Mouse (Mus musculus): ENCODE results near the gene Rbm19. TPM values are rescaled to one million over a fixed set of nuclear protein-coding genes. Genes with fewer than 3 reads are reported as not detected.

The Rbm19 gene
- polyA plus RNA-seq, 1 experiment from 2014 or later: 18.1 TPM

DNA sequence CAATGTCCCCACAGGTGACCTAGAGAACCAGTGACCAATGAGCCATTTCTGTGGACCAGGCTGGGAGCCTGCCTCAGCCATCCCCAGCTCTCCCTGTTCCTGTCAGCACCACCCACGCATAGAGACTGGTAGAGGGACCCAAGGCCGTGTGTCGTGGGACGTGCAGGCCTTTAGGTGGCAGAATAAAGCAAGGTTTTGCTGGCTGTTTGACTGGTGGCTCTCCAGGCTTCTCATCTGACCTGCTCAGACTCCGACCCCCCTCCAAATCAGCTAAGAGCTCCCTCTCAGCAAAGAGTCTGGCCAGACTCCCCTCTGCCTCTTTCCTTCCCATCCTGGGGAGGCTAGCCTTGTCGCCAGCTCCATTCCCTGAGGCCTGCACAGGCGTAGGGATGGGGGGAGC is 58.1 kb downstream of the Rbm19 start:
- H3K4me1 ChIP-seq (replicated peaks): peaks cover 73% of the 10 kb centered on the region
- ATAC-seq (ENCODE audit: low FRiP score): peak; percentile 69
- H3K36me3 ChIP-seq: no peaks in the 10 kb centered on the region; the same call in 1 of the 2 replicates
- WGBS: 60% methylated on average over 7 of the region's 7 CpGs
- H3K9ac ChIP-seq: peak overlapping the region; percentile 59
- H3K9me3 ChIP-seq: no peaks in the 10 kb centered on the region
- H3K27ac ChIP-seq: peak overlapping the region; percentile 88
- no peak overlapping the region for H3K4me3 ChIP-seq
- no peaks in the 10 kb centered on the region for H3K27me3 ChIP-seq
- H3K4me2 ChIP-seq: 0 out of 2 replicates have a peak overlapping the region, but pooled peaks have one; percentile 10

DNA sequence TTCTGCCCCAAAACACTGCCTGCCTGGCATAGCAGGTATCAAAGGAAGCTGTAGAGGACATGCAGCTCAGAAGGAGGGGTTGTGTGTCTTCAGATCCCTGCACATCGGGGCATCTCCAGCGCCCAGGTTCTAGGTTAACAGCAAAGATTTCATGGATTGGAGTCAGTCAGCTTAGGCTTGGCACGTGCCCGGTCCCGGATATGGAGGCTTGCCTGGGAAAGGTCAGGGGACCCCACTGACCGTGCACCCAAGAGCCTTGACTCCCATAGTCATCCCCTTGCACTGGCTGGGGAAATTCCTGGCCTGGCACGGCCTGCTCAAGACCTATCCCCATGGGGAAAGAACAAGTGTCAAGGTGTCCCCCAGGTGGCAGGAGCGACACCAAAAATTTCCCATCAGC is 59.0 kb downstream of the Rbm19 start:
- H3K9ac ChIP-seq: peak overlapping the region; percentile 46; the same call in 1 of the 2 replicates
- WGBS: 87% methylated on average over 8 of the region's 8 CpGs

DNA sequence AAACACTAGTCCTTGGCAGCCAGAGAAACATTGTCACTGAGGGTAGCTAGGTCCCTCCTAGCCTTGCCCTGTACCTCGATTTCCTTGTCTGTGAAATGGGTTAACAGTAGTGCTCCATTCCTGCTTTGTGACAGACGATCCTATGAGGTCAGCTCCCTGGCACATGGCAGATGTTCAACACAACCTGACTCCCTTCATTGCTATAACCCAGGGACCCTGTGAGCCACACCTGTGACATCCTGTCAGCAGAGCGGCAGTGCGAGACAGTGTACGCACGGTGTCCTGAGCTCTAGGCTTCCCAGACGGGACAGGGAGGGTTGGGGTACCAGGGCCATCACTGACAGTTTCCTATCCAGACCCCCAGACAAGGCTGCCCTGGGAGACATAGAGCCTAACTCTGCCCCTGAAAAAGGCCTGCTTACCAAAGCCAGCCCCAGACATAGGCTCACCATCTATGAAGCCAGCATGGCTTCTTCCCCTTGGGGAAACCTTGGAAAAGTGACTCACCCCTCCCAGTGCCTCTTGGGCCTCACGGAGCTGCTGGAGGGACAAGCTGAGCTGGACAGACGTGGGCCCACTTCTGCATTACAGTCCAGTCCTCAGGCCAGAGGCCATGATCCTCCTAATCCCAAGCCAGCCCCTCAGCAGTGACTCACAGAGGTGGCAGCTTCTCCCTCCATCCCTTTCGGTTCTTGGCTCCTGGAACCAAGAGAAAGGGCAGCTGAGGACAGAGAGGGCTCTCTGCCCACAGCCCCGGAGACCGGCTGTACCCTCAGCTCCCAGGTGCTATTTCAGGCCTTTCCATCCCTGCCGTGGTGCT is 60.2 kb downstream of the Rbm19 start:
- no peaks in the 10 kb centered on the region for H3K27me3 ChIP-seq
- H3K27ac ChIP-seq: peak overlapping the region; percentile 88
- peaks cover 4% of the 10 kb centered on the region for H3K36me3 ChIP-seq
- no peak overlapping the region for H3K4me3 ChIP-seq
- 93% methylated on average over 13 of the region's 13 CpGs for WGBS
- ATAC-seq (ENCODE audit: low FRiP score): no peak
- H3K4me1 ChIP-seq (replicated peaks): peaks cover 74% of the 10 kb centered on the region
- no peak overlapping the region for H3K4me2 ChIP-seq
- H3K9ac ChIP-seq: no peak overlapping the region
- H3K9me3 ChIP-seq: no peaks in the 10 kb centered on the region

More for the DNA sequence above, 59.0 kb downstream of the Rbm19 start:
- Histone ChIP-seq H3K27me3 (no peaks in the 10 kb centered on the region), H3K9me3 (no peaks in the 10 kb centered on the region), H3K4me2 (no peak overlapping the region), H3K27ac (peak overlapping the region; percentile 88), H3K4me1 (replicated peaks) (peaks cover 80% of the 10 kb centered on the region), H3K4me3 (no peak overlapping the region), H3K36me3 (no peaks in the 10 kb centered on the region; the same call in 1 of the 2 replicates)
- no peak for ATAC-seq (ENCODE audit: low FRiP score)

GRCm38 (mm10) chr5:120177066-120177340 is 60.7 kb downstream of the Rbm19 start:
- Histone ChIP-seq H3K36me3 (peaks cover 4% of the 10 kb centered on the region), H3K27ac (no peak overlapping the region), H3K4me2 (no peak overlapping the region), H3K27me3 (no peaks in the 10 kb centered on the region), H3K4me1 (replicated peaks) (peaks cover 69% of the 10 kb centered on the region), H3K9ac (no peak overlapping the region), H3K4me3 (no peak overlapping the region), H3K9me3 (no peaks in the 10 kb centered on the region)
- 94% methylated on average over 4 of the region's 4 CpGs for WGBS
- ATAC-seq (ENCODE audit: low FRiP score): no peak

DNA sequence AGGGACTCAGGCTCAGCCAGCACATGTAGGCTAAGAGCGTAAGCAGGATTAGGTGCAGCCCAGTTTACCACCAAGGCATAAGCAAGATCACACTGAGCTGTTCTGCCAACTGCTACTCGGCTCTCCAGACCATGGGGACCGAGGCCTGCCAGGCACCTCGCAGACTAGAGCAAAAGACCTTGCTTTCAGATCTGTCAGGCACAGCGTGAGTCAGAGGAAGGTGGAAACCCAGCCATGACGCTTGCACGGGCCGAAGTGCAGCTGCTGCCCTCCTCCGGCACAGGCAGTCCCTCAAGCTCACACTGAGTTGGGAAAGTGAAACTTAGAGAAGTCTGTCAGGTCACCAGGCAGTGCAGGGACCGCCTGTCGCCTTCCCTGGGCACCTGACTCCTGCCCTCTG is 63.8 kb downstream of the Rbm19 start:
- 96% methylated on average over 11 of the region's 11 CpGs for WGBS
- no peak overlapping the region for H3K27ac ChIP-seq
- H3K4me1 ChIP-seq (replicated peaks): peaks cover 57% of the 10 kb centered on the region
- no peak overlapping the region for H3K9ac ChIP-seq
- no peak overlapping the region for H3K4me2 ChIP-seq
- H3K4me3 ChIP-seq: no peak overlapping the region
- H3K27me3 ChIP-seq: no peaks in the 10 kb centered on the region
- H3K36me3 ChIP-seq: peaks cover 4% of the 10 kb centered on the region
- ATAC-seq (ENCODE audit: low FRiP score): no peak
- no peaks in the 10 kb centered on the region for H3K9me3 ChIP-seq

DNA sequence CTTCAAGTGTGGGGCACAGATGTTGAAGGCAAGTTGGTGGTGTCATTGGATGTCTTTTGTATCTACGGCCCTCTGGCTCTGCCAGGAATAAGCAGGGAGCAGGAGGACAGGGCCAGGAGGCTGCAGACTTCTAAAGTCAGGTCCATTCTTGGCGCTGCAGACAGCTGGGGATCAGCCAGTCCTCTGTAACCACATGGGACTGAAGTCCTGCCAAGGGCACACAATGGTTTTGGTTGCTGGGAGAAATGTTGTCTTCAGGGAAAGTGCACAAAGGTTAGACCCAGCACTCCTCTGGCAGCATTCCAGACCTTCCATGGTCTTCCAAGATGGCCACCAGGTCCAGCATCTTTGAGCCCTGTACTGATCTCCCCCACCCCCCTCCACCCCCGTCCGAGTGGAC is 65.1 kb downstream of the Rbm19 start:
- H3K9ac ChIP-seq: no peak overlapping the region
- H3K4me2 ChIP-seq: no peak overlapping the region
- peaks cover 44% of the 10 kb centered on the region for H3K4me1 ChIP-seq (replicated peaks)
- no peaks in the 10 kb centered on the region for H3K27me3 ChIP-seq
- WGBS: 91% methylated on average over 4 of the region's 4 CpGs
- no peak overlapping the region for H3K27ac ChIP-seq
- no peak for ATAC-seq (ENCODE audit: low FRiP score)
- H3K4me3 ChIP-seq: no peak overlapping the region
- peaks cover 4% of the 10 kb centered on the region; the same call in 1 of the 2 replicates for H3K36me3 ChIP-seq
- H3K9me3 ChIP-seq: no peaks in the 10 kb centered on the region

DNA sequence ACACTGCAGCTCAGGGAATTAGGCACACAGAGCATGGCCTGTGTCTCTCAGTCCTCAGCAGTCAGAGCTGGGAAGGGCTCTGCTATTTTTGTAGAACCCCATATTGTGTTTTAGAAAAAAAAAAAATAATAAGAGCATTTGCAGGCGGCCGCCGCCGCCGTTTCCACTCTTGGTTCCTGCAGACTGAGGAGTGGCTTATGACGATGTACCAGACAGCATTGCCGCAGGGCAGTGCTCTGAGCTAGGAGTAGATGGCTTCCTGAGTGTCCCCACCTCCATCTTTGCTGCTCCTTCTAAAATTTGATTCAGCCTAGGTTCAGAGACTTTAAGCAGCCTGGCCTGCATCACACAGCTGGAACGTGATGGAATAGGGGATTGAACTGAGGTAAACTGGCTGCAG is 67.1 kb downstream of the Rbm19 start:
- no peak overlapping the region for H3K4me2 ChIP-seq
- H3K36me3 ChIP-seq: peaks cover 9% of the 10 kb centered on the region; the same call in 1 of the 2 replicates
- 75% methylated on average over 8 of the region's 8 CpGs for WGBS
- no peak overlapping the region for H3K4me3 ChIP-seq
- no peaks in the 10 kb centered on the region for H3K27me3 ChIP-seq
- H3K27ac ChIP-seq: peak overlapping the region; percentile 64
- no peaks in the 10 kb centered on the region for H3K9me3 ChIP-seq
- peaks cover 43% of the 10 kb centered on the region for H3K4me1 ChIP-seq (replicated peaks)
- 0 out of 2 replicates have a peak overlapping the region, but pooled peaks have one; percentile 43 for H3K9ac ChIP-seq
- ATAC-seq (ENCODE audit: low FRiP score): no peak

- Histone ChIP-seq H3K4me1 (replicated peaks) (peaks cover 43% of the 10 kb centered on the region), H3K27ac (peak overlapping the region; percentile 64), H3K9ac (0 out of 2 replicates have a peak overlapping the region, but pooled peaks have one; percentile 13), H3K27me3 (no peaks in the 10 kb centered on the region), H3K9me3 (no peaks in the 10 kb centered on the region), H3K4me3 (no peak overlapping the region), H3K36me3 (peaks cover 9% of the 10 kb centered on the region; the same call in 1 of the 2 replicates), H3K4me2 (no peak overlapping the region)
- WGBS: 38% methylated on average over 7 of the region's 7 CpGs
- no peak for ATAC-seq (ENCODE audit: low FRiP score)
Measured at GRCm38 (mm10) chr5:120183790-120184189, 67.5 kb downstream of the Rbm19 start.

DNA sequence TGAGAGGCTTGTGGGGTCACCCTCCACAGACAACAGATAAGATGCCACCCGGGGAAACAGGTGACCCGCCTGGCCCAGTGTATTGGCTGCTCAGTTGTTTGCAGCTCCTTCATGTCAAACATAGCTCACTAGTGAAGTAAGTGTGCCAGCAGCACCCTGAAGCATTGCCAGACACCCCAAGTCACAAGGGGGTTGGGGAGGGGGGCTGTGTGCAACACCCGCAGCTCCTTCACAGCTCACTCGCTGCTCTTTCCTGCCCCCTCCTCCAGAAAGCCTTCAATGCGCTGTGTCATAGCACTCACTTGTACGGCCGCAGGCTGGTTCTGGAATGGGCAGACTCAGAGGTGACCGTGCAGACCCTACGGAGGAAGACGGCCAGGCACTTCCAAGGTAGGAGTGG is 69.7 kb downstream of the Rbm19 start:
- ATAC-seq (ENCODE audit: low FRiP score): no peak
- Histone ChIP-seq H3K4me3 (no peak overlapping the region), H3K9me3 (no peaks in the 10 kb centered on the region), H3K9ac (no peak overlapping the region), H3K27ac (no peak overlapping the region), H3K4me1 (replicated peaks) (peaks cover 49% of the 10 kb centered on the region), H3K27me3 (no peaks in the 10 kb centered on the region), H3K4me2 (no peak overlapping the region), H3K36me3 (peaks cover 6% of the 10 kb centered on the region; the same call in 1 of the 2 replicates)
- WGBS: 94% methylated on average over 10 of the region's 10 CpGs

GRCm38 (mm10) chr5:120188541-120188940 is 72.3 kb downstream of the Rbm19 start:
- Histone ChIP-seq H3K4me2 (no peak overlapping the region), H3K9me3 (no peaks in the 10 kb centered on the region), H3K9ac (peak overlapping the region; percentile 46; the same call in 1 of the 2 replicates), H3K4me3 (no peak overlapping the region), H3K27me3 (0 out of 2 replicates have a peak, but pooled peaks cover 2% of the 10 kb centered on the region), H3K27ac (peak overlapping the region; percentile 66; the same call in 1 of the 2 replicates), H3K36me3 (0 out of 2 replicates have a peak, but pooled peaks cover 5% of the 10 kb centered on the region), H3K4me1 (replicated peaks) (peaks cover 66% of the 10 kb centered on the region)
- no peak for ATAC-seq (ENCODE audit: low FRiP score)
- 71% methylated on average over 7 of the region's 7 CpGs for WGBS

DNA sequence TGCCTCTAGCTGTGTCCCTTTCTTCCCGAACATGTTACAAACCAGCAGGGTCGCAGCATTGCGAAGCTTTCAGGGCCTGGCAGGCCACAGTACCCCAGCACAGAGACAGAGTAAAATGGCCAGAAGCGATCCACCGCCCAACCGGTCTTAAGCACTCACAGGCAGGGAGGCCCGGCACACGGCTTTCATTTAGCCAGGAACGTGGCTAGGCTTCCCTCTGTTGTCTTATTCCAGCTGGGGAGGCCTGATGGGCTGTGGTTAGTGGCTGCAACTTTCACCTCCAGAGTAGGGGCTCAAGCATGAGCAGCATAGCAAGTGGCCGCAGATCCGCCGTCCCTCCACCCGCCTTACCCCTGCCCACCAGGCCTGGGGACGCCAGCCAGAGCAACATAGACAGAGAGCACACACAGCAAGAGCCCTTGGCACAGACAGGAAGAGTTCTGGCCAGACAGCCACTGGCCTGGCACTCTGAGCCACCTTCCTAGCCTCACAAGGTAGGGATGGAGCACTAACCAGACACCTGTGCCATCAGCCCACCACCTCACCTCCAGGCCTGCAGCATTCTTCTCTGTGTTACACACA is 73.8 kb downstream of the Rbm19 start:
- Histone ChIP-seq H3K27ac (peak overlapping the region; percentile 37; the same call in 1 of the 2 replicates), H3K36me3 (0 out of 2 replicates have a peak, but pooled peaks cover 5% of the 10 kb centered on the region), H3K9me3 (no peaks in the 10 kb centered on the region), H3K4me1 (replicated peaks) (peaks cover 72% of the 10 kb centered on the region), H3K4me3 (no peak overlapping the region), H3K27me3 (0 out of 2 replicates have a peak, but pooled peaks cover 2% of the 10 kb centered on the region), H3K9ac (peak overlapping the region; percentile 36; the same call in 1 of the 2 replicates), H3K4me2 (no peak overlapping the region)
- ATAC-seq (ENCODE audit: low FRiP score): no peak
- 66% methylated on average over 14 of the region's 14 CpGs for WGBS

GRCm38 (mm10) chr5:120191620-120192019 is 75.4 kb downstream of the Rbm19 start:
- no peak overlapping the region for H3K4me3 ChIP-seq
- no peak for ATAC-seq (ENCODE audit: low FRiP score)
- peak overlapping the region; percentile 71; the same call in 1 of the 2 replicates for H3K27ac ChIP-seq
- H3K27me3 ChIP-seq: 0 out of 2 replicates have a peak, but pooled peaks cover 2% of the 10 kb centered on the region
- WGBS: 66% methylated on average over 9 of the region's 9 CpGs
- H3K36me3 ChIP-seq: 0 out of 2 replicates have a peak, but pooled peaks cover 3% of the 10 kb centered on the region
- peaks cover 87% of the 10 kb centered on the region for H3K4me1 ChIP-seq (replicated peaks)
- H3K4me2 ChIP-seq: no peak overlapping the region
- 0 out of 2 replicates have a peak overlapping the region, but pooled peaks have one; percentile 35 for H3K9ac ChIP-seq
- no peaks in the 10 kb centered on the region for H3K9me3 ChIP-seq

Measured in hindbrain, embryonic 13.5 days (tissue).